Mouse (Mus musculus): ENCODE measurements at regions not wholly inside any gene's neighbourhood (a gene's known extent, or its start where the extent isn't known, plus 50 kb on each side); places are given as distances from the start of the nearest gene placed in this dataset.

- Histone ChIP-seq H3K4me3 (ENCODE audit: control insufficient read depth, insufficient read depth, low read length) (no peak overlapping the region), H3K27ac (ENCODE audit: control insufficient read depth, insufficient read depth, low read length) (no peak overlapping the region), H3K27me3 (ENCODE audit: control insufficient read depth, insufficient read depth, low read length) (no peaks in the 10 kb centered on the region), H3K36me3 (ENCODE audit: control insufficient read depth, insufficient read depth, low read length) (no peaks in the 10 kb centered on the region), H3K4me1 (replicated peaks; ENCODE audit: control insufficient read depth, insufficient read depth, low read length) (no peaks in the 10 kb centered on the region)
- DNase-seq, result no peak
- WGBS, result 91% methylated on average over 5 of the region's 5 CpGs
- TF ChIP-seq CTCF (IDR thresholded peaks at IDR 0.05; ENCODE audit: borderline replicate concordance, control insufficient read depth, extremely low read depth, insufficient read depth, low read length, poor library complexity) (no peak), POLR2A (IDR thresholded peaks at IDR 0.05; ENCODE audit: control insufficient read depth, extremely low read depth, insufficient read depth, low read length, poor library complexity) (no peak)
These were observed 87.2 kb upstream of the Cul1 start for GRCm38 (mm10) chr6:47365651-47366645.

DNA sequence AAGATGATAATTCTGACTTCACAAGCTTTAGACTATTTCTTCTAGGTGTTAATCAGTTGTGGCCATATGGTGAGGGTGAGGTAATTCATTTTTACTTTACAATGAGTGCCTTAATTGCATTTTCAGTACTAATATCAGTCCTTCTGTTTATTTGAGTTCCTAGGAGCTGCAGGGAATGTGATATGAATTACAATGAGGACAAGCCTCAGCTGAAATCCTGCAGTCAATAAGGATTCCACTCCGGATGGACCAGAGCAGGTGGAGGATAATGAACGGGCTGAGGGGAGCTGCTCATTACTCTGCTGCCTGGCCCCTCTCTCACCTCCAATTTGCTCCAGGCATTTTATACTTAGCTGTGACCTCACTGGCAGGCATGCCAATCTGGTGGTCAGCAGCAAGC lies 85.7 kb upstream of the Cul1 start:
- TF ChIP-seq POLR2A (IDR thresholded peaks at IDR 0.05; ENCODE audit: control insufficient read depth, extremely low read depth, insufficient read depth, low read length, poor library complexity) (no peak), CTCF (IDR thresholded peaks at IDR 0.05; ENCODE audit: borderline replicate concordance, control insufficient read depth, extremely low read depth, insufficient read depth, low read length, poor library complexity) (no peak)

DNA sequence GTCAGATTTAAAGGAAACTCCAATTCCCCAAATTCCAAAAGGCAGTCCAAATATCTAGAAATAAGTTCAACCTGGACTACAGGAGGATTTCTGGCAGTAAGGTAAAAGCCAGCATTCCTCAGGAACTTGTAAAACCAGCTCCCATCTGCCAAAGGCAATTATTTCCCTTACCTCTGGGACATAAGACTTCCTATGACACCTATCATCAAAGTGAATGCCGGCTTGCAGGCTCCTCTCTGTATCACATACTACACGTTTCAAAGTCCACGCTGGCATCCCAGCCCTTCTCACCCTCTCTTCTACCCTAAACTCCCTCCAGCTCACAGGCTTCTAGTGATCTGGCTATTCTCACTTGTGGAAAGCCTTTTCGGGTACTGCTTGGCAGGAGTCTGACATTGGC lies 77.5 kb upstream of the Cul1 start:
- no peak for TF ChIP-seq POLR2A (IDR thresholded peaks at IDR 0.05; ENCODE audit: control insufficient read depth, extremely low read depth, insufficient read depth, low read length, poor library complexity)
- no peak for TF ChIP-seq CTCF (IDR thresholded peaks at IDR 0.05; ENCODE audit: borderline replicate concordance, control insufficient read depth, extremely low read depth, insufficient read depth, low read length, poor library complexity)
- no peaks in the 10 kb centered on the region for H3K27me3 ChIP-seq (ENCODE audit: control insufficient read depth, insufficient read depth, low read length)
- no peak for DNase-seq
- H3K4me3 ChIP-seq (ENCODE audit: control insufficient read depth, insufficient read depth, low read length), result no peak overlapping the region
- no peak overlapping the region for H3K27ac ChIP-seq (ENCODE audit: control insufficient read depth, insufficient read depth, low read length)
- no peaks in the 10 kb centered on the region for H3K4me1 ChIP-seq (replicated peaks; ENCODE audit: control insufficient read depth, insufficient read depth, low read length)
- H3K36me3 ChIP-seq (ENCODE audit: control insufficient read depth, insufficient read depth, low read length), result no peaks in the 10 kb centered on the region
- 82% methylated on average over 4 of the region's 4 CpGs for WGBS

More for the DNA sequence above, 85.7 kb upstream of the Cul1 start:
- no peaks in the 10 kb centered on the region for H3K4me1 ChIP-seq (replicated peaks; ENCODE audit: control insufficient read depth, insufficient read depth, low read length)
- H3K27me3 ChIP-seq (ENCODE audit: control insufficient read depth, insufficient read depth, low read length), result no peaks in the 10 kb centered on the region
- no peak for DNase-seq
- 93% methylated on average over 2 of the region's 2 CpGs for WGBS
- H3K27ac ChIP-seq (ENCODE audit: control insufficient read depth, insufficient read depth, low read length), result no peak overlapping the region
- no peaks in the 10 kb centered on the region for H3K36me3 ChIP-seq (ENCODE audit: control insufficient read depth, insufficient read depth, low read length)
- no peak overlapping the region for H3K4me3 ChIP-seq (ENCODE audit: control insufficient read depth, insufficient read depth, low read length)

GRCm38 (mm10) chr6:47381451-47381850 lies 71.7 kb upstream of the Cul1 start:
- no peak for DNase-seq
- Histone ChIP-seq H3K4me1 (replicated peaks; ENCODE audit: control insufficient read depth, insufficient read depth, low read length) (no peaks in the 10 kb centered on the region), H3K27ac (ENCODE audit: control insufficient read depth, insufficient read depth, low read length) (no peak overlapping the region), H3K4me3 (ENCODE audit: control insufficient read depth, insufficient read depth, low read length) (no peak overlapping the region), H3K27me3 (ENCODE audit: control insufficient read depth, insufficient read depth, low read length) (no peaks in the 10 kb centered on the region), H3K36me3 (ENCODE audit: control insufficient read depth, insufficient read depth, low read length) (no peaks in the 10 kb centered on the region)
- 85% methylated on average over 2 of the region's 2 CpGs for WGBS
- TF ChIP-seq POLR2A (IDR thresholded peaks at IDR 0.05; ENCODE audit: control insufficient read depth, extremely low read depth, insufficient read depth, low read length, poor library complexity), result no peak
- no peak for TF ChIP-seq CTCF (IDR thresholded peaks at IDR 0.05; ENCODE audit: borderline replicate concordance, control insufficient read depth, extremely low read depth, insufficient read depth, low read length, poor library complexity)

GRCm38 (mm10) chr6:47386550-47386949 lies 66.6 kb upstream of the Cul1 start:
- TF ChIP-seq POLR2A (IDR thresholded peaks at IDR 0.05; ENCODE audit: control insufficient read depth, extremely low read depth, insufficient read depth, low read length, poor library complexity) (no peak), CTCF (IDR thresholded peaks at IDR 0.05; ENCODE audit: borderline replicate concordance, control insufficient read depth, extremely low read depth, insufficient read depth, low read length, poor library complexity) (no peak)
- H3K4me3 ChIP-seq (ENCODE audit: control insufficient read depth, insufficient read depth, low read length), result no peak overlapping the region
- no peaks in the 10 kb centered on the region for H3K36me3 ChIP-seq (ENCODE audit: control insufficient read depth, insufficient read depth, low read length)
- DNase-seq, result no peak
- H3K27ac ChIP-seq (ENCODE audit: control insufficient read depth, insufficient read depth, low read length), result no peak overlapping the region
- H3K27me3 ChIP-seq (ENCODE audit: control insufficient read depth, insufficient read depth, low read length), result no peaks in the 10 kb centered on the region
- H3K4me1 ChIP-seq (replicated peaks; ENCODE audit: control insufficient read depth, insufficient read depth, low read length), result no peaks in the 10 kb centered on the region

DNA sequence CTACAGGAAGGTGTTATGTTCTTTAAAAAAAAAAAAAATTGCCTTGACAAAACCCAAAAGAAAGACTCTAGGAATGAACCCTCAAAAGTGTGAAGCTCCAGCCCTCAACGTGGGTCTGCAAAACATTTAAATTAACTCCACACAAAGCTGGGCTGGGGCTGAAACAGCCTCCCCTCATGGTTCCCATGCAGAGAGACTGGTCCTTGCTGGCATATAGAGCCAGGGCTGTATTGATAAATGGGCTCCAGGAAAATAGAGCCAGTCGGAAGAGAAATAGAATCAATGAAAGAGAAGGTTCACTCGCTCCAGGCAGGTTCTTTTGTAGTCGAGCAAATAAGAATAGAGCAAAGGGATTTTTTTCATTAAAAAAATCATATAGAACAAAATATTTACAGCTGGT lies 63.3 kb upstream of the Cul1 start:
- Histone ChIP-seq H3K36me3 (ENCODE audit: control insufficient read depth, insufficient read depth, low read length) (no peaks in the 10 kb centered on the region), H3K4me3 (ENCODE audit: control insufficient read depth, insufficient read depth, low read length) (no peak overlapping the region), H3K27ac (ENCODE audit: control insufficient read depth, insufficient read depth, low read length) (no peak overlapping the region), H3K4me1 (replicated peaks; ENCODE audit: control insufficient read depth, insufficient read depth, low read length) (no peaks in the 10 kb centered on the region), H3K27me3 (ENCODE audit: control insufficient read depth, insufficient read depth, low read length) (no peaks in the 10 kb centered on the region)
- 83% methylated on average over 4 of the region's 4 CpGs for WGBS
- DNase-seq, result no peak
- TF ChIP-seq CTCF (IDR thresholded peaks at IDR 0.05; ENCODE audit: borderline replicate concordance, control insufficient read depth, extremely low read depth, insufficient read depth, low read length, poor library complexity) (no peak), POLR2A (IDR thresholded peaks at IDR 0.05; ENCODE audit: control insufficient read depth, extremely low read depth, insufficient read depth, low read length, poor library complexity) (no peak)

Data from thymus, adult 2 months (tissue).